Mouse (Mus musculus) telencephalon, adult 2 months (tissue): ENCODE data around the gene Dnajc6.

Experiments
- DNase-seq: peaks from one replicate; pipeline ENCODE4 v3.0.0-alpha.2; 2011; ENCODE audit warnings: low read depth, low spot score

Gene Dnajc6

GRCm38 (mm10) chr4:101689241-101689640 lies 192.8 kb downstream of the Dnajc6 start:
- DNase-seq = no peak

GRCm38 (mm10) chr4:101689645-101690044 lies 193.2 kb downstream of the Dnajc6 start:
- no peak for DNase-seq
